Mouse (Mus musculus) left cerebral cortex, adult 2 months (tissue): ENCODE measurements at regions not wholly inside any gene's neighbourhood (a gene's known extent, or its start where the extent isn't known, plus 50 kb on each side); places are given as distances from the start of the nearest gene placed in this dataset.

ENCODE experiments used
- DNase-seq, 2 experiments: peaks; one replicate each; pipeline ENCODE4 v3.0.0; 2021 to 2022; ENCODE audit warnings: low spot score in 2 of 2, mixed read lengths in 1 of 2; ENCODE audit errors: extremely low spot score in 1 of 2
- H3K27ac ChIP-seq: fragments of 200-600 bp; 2 replicates; pipeline ENCODE4 v1.8.1; 2022
- H3K4me3 ChIP-seq: fragments of 200-600 bp; 2 replicates; pipeline ENCODE4 v1.8.1; 2022
- CTCF ChIP-seq: fragments of 200-600 bp; IDR thresholded peaks from 2 replicates; pipeline ENCODE4 v1.8.1; 2022; ENCODE audit warnings: antibody characterized with exemption, mild to moderate bottlenecking, moderate library complexity
- intact Hi-C: fragments of 180-260 bp; cut with DNase I; formaldehyde crosslinking; loops from one replicate; pipeline ENCODE4 v1.15.1; 2025

DNA sequence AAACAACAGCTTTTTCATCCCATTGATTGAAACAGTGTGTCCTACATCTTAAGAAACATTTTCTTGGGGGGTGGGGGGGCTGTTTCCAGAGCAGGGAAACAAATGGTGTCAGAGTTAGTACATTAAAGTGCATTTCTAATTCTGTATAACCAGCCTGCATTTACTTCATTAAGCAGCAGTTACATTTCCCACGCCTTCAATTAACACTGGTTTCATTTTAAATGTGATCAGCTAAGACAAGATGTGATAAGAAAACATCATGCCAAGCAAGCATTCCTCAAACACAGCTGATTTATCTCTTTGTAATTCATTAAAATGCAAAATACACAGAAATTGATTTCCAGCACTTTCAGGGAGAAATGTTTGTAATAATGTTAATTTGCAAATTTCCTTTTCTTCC, 122.0 kb downstream of the Olfr1505 start:
- no peak for DNase-seq
- intact Hi-C loops: no loop called here
- no peak for TF ChIP-seq CTCF

DNA sequence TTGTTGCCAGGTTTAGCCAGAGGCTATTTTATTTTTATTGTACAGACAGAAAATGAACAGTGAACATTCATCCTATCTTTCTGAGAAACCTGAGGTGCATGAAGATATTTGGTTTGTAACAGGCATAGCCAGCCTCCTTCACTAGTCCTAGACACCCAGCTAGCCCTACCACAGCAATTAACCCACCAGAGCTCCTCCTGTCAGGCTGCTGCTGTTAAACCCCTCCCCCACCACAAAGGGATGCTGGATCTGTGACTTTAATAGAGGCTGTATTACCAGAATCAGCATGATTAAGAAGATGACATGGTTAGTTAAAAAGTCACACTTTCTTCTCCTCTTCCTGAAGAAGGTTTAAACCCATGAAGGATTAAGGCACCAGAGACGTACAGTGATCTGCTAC, 122.5 kb downstream of the Olfr1505 start:
- no peak for DNase-seq
- TF ChIP-seq CTCF: no peak
- intact Hi-C loops: no loop called here
- H3K27ac ChIP-seq: no peak overlapping the region
- no peak overlapping the region for H3K4me3 ChIP-seq

More for the DNA sequence above, 122.0 kb downstream of the Olfr1505 start:
- H3K27ac ChIP-seq: no peak overlapping the region
- H3K4me3 ChIP-seq: no peak overlapping the region

DNA sequence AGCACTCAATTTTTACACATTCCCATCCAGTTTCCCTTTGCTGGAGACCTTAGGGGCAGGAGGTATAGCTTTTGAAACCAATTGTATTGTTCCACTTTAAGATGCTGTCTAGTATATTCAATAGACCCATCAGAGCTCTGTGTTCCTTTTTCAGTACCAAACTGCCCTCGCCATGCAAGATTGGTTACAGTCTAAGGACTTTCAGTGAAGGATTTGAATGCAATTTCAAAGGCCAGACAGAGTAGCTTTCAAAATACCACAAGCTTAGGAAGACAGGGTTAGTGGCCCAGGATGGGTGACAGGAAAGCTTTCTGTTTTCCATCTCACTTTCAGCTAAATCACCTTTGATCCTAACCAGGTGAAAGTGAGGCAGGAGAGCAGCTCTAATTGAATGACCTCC, 123.4 kb downstream of the Olfr1505 start:
- no peak for TF ChIP-seq CTCF
- intact Hi-C loops: no loop called here
- H3K27ac ChIP-seq: no peak overlapping the region
- DNase-seq: no peak
- no peak overlapping the region for H3K4me3 ChIP-seq

DNA sequence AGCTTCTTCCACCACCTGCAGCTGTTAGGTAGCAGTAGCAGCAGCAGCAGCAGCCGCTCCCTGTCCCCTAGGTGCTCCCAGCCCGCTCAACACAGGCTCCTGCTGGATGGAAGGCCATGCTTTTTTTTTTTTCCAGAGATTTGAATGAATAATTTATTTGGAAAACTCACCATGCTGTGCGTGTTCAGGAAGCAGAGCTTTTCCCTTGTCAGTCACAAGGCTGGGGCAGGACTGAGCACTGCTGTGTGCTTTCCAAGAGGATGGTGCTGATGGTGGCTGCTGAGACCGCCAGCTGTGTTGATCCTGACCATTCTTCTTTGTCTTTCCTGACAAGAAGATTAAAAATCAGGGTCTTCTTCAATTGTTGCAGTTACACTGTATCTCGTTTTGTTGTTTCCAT, 129.4 kb downstream of the Olfr1505 start:
- no peak for DNase-seq
- no peak overlapping the region for H3K27ac ChIP-seq
- H3K4me3 ChIP-seq: no peak overlapping the region
- no peak for TF ChIP-seq CTCF
- intact Hi-C loops: no loop called here

DNA sequence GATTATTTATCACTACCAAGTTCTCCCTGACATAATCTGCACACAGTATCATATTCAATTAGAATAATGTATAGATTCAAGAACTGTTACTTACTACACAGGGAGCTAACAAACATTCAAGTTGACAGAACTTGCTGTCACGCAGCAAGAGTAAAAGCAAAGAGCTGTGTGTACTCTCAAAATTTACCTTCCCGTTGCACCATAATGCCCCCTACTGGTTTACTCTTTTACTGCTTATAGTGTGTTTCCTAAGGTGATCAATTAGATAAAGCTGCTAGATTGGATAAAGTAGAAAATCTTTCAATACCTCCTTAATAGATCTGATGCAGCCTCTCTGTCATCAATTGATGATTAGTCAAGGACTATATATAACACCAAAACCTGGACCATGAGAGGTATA, 132.1 kb downstream of the Olfr1505 start:
- H3K27ac ChIP-seq: no peak overlapping the region
- H3K4me3 ChIP-seq: no peak overlapping the region
- DNase-seq: no peak
- intact Hi-C loops: loop anchor here (5.0 kb wide), 1 partner anchor 63 kb away; no protein-coding TSS in a partner anchor
- TF ChIP-seq CTCF: peak; percentile 56

DNA sequence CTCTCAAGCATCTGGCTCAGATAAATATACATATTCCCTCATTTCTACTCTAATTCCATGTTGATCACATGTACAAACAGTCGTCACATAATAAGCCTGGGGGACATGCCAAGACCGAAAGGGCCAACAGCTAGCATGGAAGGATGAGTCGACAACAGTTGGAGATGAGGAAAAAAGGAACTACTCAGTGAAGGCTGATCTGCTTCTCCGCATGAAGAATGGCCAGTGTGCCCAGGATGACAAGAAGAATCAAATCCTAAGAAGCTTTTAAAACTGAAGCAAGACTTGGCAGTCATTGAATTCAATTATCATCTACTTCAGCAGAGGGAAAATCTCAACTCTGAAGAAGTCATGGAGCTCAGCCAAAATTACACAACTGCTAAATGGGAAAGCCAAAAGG, 138.7 kb downstream of the Olfr1505 start:
- H3K27ac ChIP-seq: no peak overlapping the region
- intact Hi-C loops: no loop called here
- no peak for DNase-seq
- no peak overlapping the region for H3K4me3 ChIP-seq
- TF ChIP-seq CTCF: no peak

DNA sequence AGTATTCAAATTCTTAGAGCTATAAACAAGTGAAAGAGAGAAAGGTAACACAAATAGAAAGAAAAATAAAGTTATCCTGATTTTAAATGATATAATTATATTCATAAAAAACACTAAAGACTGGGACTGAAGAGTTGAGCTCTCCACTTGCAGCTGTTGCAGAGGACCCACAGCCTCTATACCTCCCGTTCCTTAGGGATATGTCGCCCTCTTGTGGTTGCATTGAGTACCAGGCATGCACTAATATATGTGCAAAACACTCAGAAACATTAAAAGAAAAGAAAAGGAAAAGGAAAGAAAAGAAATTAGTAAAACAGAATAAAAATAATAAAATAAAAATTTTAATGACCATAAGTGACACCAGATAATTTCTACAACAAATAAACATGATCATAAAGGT, 167.2 kb downstream of the Olfr1505 start:
- intact Hi-C loops: no loop called here
- no peak for DNase-seq
- Histone ChIP-seq H3K27ac (no peak overlapping the region), H3K4me3 (no peak overlapping the region)
- peak; percentile 52 for TF ChIP-seq CTCF

DNA sequence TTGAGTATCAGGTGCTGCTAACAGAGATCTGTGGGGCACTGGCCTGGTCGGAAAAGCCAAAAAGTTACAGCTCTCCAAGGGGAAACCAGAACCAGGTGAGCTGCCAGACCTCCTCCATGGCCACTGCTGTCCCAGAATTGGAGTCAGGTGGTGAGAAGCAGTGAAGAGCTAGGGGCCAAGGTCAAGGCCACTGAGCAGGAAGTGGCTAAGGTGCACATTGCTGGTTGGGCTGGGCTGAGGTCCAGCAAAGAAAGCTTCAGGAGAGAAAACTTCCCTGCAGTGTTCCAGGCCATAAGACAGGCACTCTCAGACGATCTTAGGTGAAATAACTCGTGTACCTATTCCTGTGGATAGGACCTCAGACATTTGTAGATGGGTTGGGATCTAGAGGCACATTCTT, 171.4 kb downstream of the Olfr1505 start:
- H3K27ac ChIP-seq: no peak overlapping the region
- DNase-seq: no peak
- no peak overlapping the region for H3K4me3 ChIP-seq
- no peak for TF ChIP-seq CTCF
- intact Hi-C loops: no loop called here

DNA sequence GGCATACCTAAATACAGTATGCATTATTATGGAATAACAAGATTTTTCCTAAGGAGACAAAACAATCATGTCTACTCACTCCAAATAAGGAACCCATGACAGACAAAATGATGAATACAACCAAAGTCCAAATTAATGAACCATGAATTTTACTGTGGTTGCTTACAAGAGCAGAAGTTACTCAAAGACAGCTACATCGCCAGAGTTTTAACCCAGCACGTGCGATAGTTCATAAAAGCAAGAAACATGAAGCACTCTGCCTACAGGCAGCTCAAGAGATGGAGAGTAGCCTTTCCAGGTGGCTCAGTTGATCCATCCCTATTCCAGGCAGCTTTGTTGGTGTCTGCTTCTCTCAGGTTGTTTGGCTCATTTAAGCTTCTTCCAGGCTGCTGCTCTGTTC, 176.8 kb downstream of the Olfr1505 start:
- no peak for TF ChIP-seq CTCF
- H3K4me3 ChIP-seq: no peak overlapping the region
- H3K27ac ChIP-seq: no peak overlapping the region
- DNase-seq: no peak
- intact Hi-C loops: no loop called here

DNA sequence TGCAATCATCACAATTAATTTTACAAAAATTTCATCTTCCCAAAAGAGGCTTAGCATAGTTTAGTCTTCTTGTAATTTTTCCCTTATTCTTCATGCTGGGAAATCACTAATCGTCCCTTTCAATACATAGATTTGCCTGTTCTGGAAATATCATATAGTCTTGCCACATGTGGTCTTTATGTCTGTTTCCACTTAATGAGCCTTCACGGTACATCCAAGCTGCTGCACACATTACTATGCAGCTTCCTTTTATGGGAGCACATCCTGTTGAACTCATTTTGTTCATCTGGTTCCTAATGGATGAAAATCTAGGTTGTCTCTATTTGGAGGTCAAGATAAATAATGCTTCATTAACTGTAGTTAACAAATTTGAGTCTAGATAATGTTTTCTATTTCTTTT, 180.9 kb downstream of the Olfr1505 start:
- H3K4me3 ChIP-seq: no peak overlapping the region
- no peak for TF ChIP-seq CTCF
- DNase-seq: no peak
- intact Hi-C loops: no loop called here
- H3K27ac ChIP-seq: no peak overlapping the region

DNA sequence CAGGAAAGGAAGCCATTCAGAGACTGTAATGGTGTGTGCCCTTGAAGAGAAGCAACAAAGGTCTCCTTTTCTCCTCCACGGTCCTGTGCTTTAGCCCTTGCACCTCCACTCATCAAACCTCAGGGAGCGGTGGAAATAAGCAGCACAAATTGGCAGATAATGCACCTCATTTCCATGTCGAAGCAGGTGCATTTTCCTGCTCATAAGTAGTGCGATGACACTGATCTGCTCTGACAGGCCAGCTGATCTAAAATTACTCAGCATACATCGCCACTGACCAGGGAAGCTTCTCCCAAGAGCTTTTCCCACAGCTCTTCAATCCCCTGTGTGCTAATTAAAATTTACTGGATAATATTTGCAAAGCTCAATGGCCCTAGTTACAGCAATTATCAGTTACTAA, 182.9 kb downstream of the Olfr1505 start:
- DNase-seq: no peak
- TF ChIP-seq CTCF: no peak
- Histone ChIP-seq H3K4me3 (no peak overlapping the region), H3K27ac (no peak overlapping the region)
- intact Hi-C loops: no loop called here

DNA sequence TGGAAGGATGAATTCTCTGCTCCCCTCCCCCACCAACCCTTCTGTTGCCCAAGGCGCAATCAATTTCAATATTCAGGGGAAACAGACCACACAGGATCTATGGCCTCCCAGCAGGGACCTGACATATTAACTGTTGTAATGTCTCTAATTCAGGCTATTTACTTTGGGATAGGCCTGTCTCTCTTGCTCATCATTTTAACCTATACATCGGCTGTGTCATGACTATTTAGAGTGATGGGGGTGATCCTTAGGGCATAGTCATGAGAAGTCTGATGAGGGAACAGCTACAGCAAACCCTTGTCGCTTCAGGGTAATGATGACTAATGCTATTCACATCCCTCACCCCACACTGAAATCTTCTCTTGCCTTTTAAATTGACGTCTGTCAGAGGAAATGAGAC, 195.8 kb downstream of the Olfr1505 start:
- no peak overlapping the region for H3K4me3 ChIP-seq
- intact Hi-C loops: no loop called here
- no peak for DNase-seq
- H3K27ac ChIP-seq: no peak overlapping the region
- TF ChIP-seq CTCF: no peak

DNA sequence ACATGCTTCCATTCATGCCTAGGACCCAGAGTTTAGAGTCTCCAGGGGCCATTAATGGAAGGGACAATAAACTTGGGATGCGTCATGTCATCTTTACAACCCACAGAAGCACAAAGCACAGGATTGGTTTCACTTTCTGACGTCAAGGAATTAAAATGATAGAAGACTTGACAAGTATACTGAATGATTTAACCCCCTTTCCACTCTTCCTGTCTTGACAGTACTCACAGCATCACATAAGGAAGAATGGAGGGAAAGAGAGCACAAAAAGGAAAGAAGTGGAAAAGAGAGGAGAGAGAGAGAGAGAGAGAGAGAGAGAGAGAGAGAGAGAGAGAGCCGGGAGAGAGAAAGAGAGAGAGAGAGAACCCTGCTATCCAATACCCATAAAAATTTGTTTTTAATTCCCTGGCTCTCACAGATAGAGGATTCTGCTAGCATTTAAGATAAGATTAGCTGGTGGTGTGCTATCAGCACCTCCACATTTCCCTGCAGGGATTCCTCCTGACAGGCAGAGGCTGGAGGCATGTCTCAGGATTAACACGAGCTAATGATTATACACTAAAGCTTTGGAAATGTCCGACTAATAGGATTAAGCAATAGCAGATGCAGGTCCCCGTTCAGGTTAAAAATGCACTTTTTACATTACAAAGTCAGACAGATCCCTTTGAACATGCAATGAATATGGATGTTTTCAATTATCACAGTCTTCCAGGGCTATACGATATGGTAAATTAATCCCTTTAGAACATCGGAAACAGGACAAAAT, 210.2 kb downstream of the Olfr1505 start:
- intact Hi-C loops: no loop called here
- H3K27ac ChIP-seq: no peak overlapping the region
- DNase-seq: no peak
- no peak overlapping the region for H3K4me3 ChIP-seq
- TF ChIP-seq CTCF: no peak
